Mouse (Mus musculus) kidney, adult 2 months (tissue): ENCODE measurements at regions not wholly inside any gene's neighbourhood (a gene's known extent, or its start where the extent isn't known, plus 50 kb on each side); places are given as distances from the start of the nearest gene placed in this dataset.

Experiments
- DNase-seq: peaks from one replicate; pipeline ENCODE4 v3.0.0; 2021
- H3K27ac ChIP-seq: fragments of 200-500 bp; 2 replicates; pipeline ENCODE4 v1.5.1; 2012; ENCODE audit warnings: low read depth, low read length, control low read depth, inconsistent platforms; ENCODE audit not compliant: insufficient read depth
- H3K27me3 ChIP-seq: fragments of 200-500 bp; replicated peaks from 2 replicates; pipeline ENCODE4 v1.6.1; 2012; ENCODE audit warnings: mild to moderate bottlenecking, moderate library complexity, low read length, inconsistent platforms; ENCODE audit not compliant: control insufficient read depth, insufficient read depth
- H3K36me3 ChIP-seq: fragments of 200-500 bp; 2 replicates; pipeline ENCODE4 v1.6.1; 2012; ENCODE audit warnings: mild to moderate bottlenecking, moderate library complexity, low read length, inconsistent platforms; ENCODE audit not compliant: control insufficient read depth, insufficient read depth
- H3K4me1 ChIP-seq: fragments of 200-500 bp; 2 replicates; pipeline ENCODE4 v1.6.1; 2011; ENCODE audit warnings: low read length; ENCODE audit not compliant: control insufficient read depth, insufficient read depth
- H3K4me3 ChIP-seq: fragments of 200-500 bp; 2 replicates; pipeline ENCODE4 v1.5.1; 2011; ENCODE audit warnings: mild to moderate bottlenecking, low read depth, low read length, control low read depth; ENCODE audit not compliant: insufficient read depth
- CTCF ChIP-seq: fragments of 200-500 bp; conservative IDR thresholded peaks from 2 replicates; pipeline ENCODE4 v1.5.1; 2011; ENCODE audit warnings: low read depth, mild to moderate bottlenecking, control low read depth, low read length, moderate library complexity, mixed read lengths; ENCODE audit not compliant: insufficient read depth, insufficient read length
- POLR2A ChIP-seq: fragments of 200-500 bp; IDR thresholded peaks from one replicate; pipeline ENCODE4 v1.6.1; 2011; ENCODE audit warnings: low read depth, low read length, control low read depth
- WGBS: fragments of 180-500 bp; shearing (Covaris S2); methylation state at CpG from one replicate; pipeline ENCODE4 v1.1.7; 2018; 5-methylcytosine and 5-hydroxymethylcytosine counted together

- no peaks in the 10 kb centered on the region for H3K4me1 ChIP-seq
- no peak for DNase-seq
- no peaks in the 10 kb centered on the region for H3K27me3 ChIP-seq
- H3K36me3 ChIP-seq: no peaks in the 10 kb centered on the region
- WGBS: 86% methylated on average over 9 of the region's 9 CpGs
- no peak overlapping the region for H3K4me3 ChIP-seq
- TF ChIP-seq POLR2A (no peak), CTCF (no peak)
- H3K27ac ChIP-seq: no peak overlapping the region
These were observed 53.1 kb upstream of the Bcl2l14 start for GRCm38 (mm10) chr6:134342796-134343605.

GRCm38 (mm10) chr6:134343606-134343901 lies 52.6 kb upstream of the Bcl2l14 start:
- no peak for DNase-seq

More at GRCm38 (mm10) chr6:134343606-134343901, 52.6 kb upstream of the Bcl2l14 start:
- WGBS: 89% methylated on average over 4 of the region's 4 CpGs
- Histone ChIP-seq H3K27ac (no peak overlapping the region), H3K4me3 (no peak overlapping the region), H3K36me3 (no peaks in the 10 kb centered on the region), H3K4me1 (no peaks in the 10 kb centered on the region), H3K27me3 (no peaks in the 10 kb centered on the region)
- no peak for TF ChIP-seq POLR2A
- no peak for TF ChIP-seq CTCF
